Mouse (Mus musculus) heart, adult 2 months (tissue): ENCODE measurements around the gene Klrb1a. TPM values are rescaled to one million over a fixed set of nuclear protein-coding genes. Genes with fewer than 3 reads are reported as not detected.
"Not testable (repeated sequence)": the region's sequence is repeated elsewhere in the genome, so short reads cannot be mapped to it uniquely, and the experiment has no call there.

Experiments
- DNase-seq, 2 experiments: peaks; one replicate each; pipeline ENCODE4 v3.0.0; 2021
- H3K27ac ChIP-seq: fragments of 200-600 bp; 2 replicates; pipeline ENCODE4 v1.8.1; 2022
- H3K27me3 ChIP-seq: fragments of 200-500 bp; 2 replicates; pipeline ENCODE4 v1.6.1; 2012; ENCODE audit warnings: mild to moderate bottlenecking, low read length, inconsistent platforms, mixed read lengths; ENCODE audit not compliant: control insufficient read depth, insufficient read depth
- H3K36me3 ChIP-seq: fragments of 200-500 bp; 2 replicates; pipeline ENCODE4 v1.6.1; 2012; ENCODE audit warnings: low read length, inconsistent platforms; ENCODE audit not compliant: control insufficient read depth, insufficient read depth
- H3K4me1 ChIP-seq: fragments of 200-500 bp; 2 replicates; pipeline ENCODE4 v1.6.1; 2011; ENCODE audit warnings: low read length; ENCODE audit not compliant: control insufficient read depth, insufficient read depth
- H3K4me3 ChIP-seq: fragments of 200-600 bp; 2 replicates; pipeline ENCODE4 v1.8.1; 2022
- H3K79me2 ChIP-seq: fragments of 200-500 bp; replicated peaks from 2 replicates; pipeline ENCODE4 v1.6.1; 2012; ENCODE audit warnings: mild to moderate bottlenecking, inconsistent platforms, low read length, moderate library complexity, mixed read lengths; ENCODE audit not compliant: control insufficient read depth, insufficient read depth
- H3K9ac ChIP-seq: fragments of 200-500 bp; 2 replicates; pipeline ENCODE4 v1.6.1; 2012; ENCODE audit warnings: low read depth, mild to moderate bottlenecking, control low read depth, inconsistent platforms, low read length, mixed read lengths
- CTCF ChIP-seq: fragments of 200-600 bp; IDR thresholded peaks from 2 replicates; pipeline ENCODE4 v1.8.1; 2022; ENCODE audit warnings: antibody characterized with exemption, mild to moderate bottlenecking, moderate library complexity
- EP300 ChIP-seq: fragments of 200-500 bp; IDR thresholded peaks from 2 replicates; pipeline ENCODE4 v1.6.1; 2011; ENCODE audit warnings: low read depth, low read length, control low read depth; ENCODE audit not compliant: insufficient read depth
- POLR2A ChIP-seq: fragments of 200-500 bp; IDR thresholded peaks from 2 replicates; pipeline ENCODE4 v1.6.1; 2011; ENCODE audit warnings: mild to moderate bottlenecking, low read depth, low read length, control low read depth; ENCODE audit not compliant: insufficient read depth
- WGBS: fragments of 180-500 bp; shearing (Covaris S2); methylation state at CpG from one replicate; pipeline ENCODE4 v1.1.7; 2018; 5-methylcytosine and 5-hydroxymethylcytosine counted together
- intact Hi-C: fragments of 180-260 bp; cut with DNase I; formaldehyde crosslinking; loops from one replicate; pipeline ENCODE4 v1.15.1; 2025
- long read RNA-seq: library from polyadenylated mRNA; stranded (forward); transcript quantifications from one replicate; pipeline ENCODE4 v2.0.0, GENCODE M21; 2021
- polyA plus RNA-seq: library from polyadenylated mRNA; depleted of rRNA; stranded (reverse); fragments of >200 nt; gene quantifications from 2 replicates; pipeline ENCODE4 v1.2.3, GENCODE M21; 2012; rRNA removed
- total RNA-seq, 2 experiments: library from RNA; stranded (reverse); gene quantifications; 2 replicates each; pipeline ENCODE4 v1.2.3; 2021

The Klrb1a gene
- total RNA-seq (not detected), polyA plus RNA-seq (0.20 and 0.59 TPM in 2 replicates)
- long read RNA-seq: 0 reads

DNA sequence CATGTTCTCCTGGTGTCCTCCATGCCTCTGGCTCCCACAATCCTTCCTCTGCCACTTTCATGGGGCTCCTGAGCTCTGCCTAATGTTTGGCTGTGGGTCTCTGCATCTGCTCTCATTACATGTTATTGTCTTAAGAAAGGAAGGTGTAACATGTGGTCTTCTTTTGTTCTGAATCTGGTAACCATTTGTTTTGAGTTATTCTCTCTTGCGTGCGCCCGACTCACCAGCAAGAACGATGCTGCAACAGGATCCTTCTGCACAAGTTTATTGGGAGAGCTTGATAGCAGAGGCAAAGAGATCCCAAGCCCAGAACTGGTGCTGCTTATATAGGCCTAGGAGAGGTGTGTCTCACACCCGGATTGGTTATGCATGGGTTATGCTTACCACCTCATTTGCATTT is at the start of gene Klrb1a:
Klrb1a (minus strand) TSS at position 101 of the 400 bp plus-strand sequence.
- H3K9ac ChIP-seq, H3K36me3 ChIP-seq, H3K27me3 ChIP-seq, H3K4me3 ChIP-seq, H3K79me2 ChIP-seq, intact Hi-C loops, H3K27ac ChIP-seq, DNase-seq, H3K4me1 ChIP-seq: not testable (repeated sequence)
- 95% methylated on average over 5 of the region's 5 CpGs for WGBS

DNA sequence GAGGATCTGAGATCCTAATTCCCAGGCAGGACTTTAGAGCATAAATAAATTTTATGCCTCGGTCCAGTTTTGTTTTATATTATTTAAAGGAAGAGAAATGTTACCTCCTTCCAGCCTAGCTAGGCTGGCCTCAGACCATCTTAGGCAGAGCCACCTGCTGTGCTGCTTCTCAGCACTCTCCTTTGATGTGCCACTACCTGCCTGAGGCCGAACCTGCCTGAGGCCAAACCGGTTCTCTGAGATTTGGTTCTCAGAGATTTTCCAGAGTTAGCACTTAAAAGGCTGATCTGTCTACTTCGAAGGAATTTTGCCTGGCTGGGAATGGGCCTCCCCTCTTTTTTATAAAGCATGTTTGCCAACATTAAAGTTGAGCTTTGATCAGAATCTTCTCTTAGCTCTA is 46.6 kb upstream of the Klrb1a start:
- Histone ChIP-seq H3K27ac (no peak overlapping the region), H3K79me2 (no peaks in the 10 kb centered on the region), H3K27me3 (no peaks in the 10 kb centered on the region), H3K36me3 (no peaks in the 10 kb centered on the region), H3K4me1 (no peaks in the 10 kb centered on the region), H3K9ac (no peak overlapping the region), H3K4me3 (no peak overlapping the region)
- no peak for DNase-seq
- intact Hi-C loops: no loop called here
- WGBS: 49% methylated on average over 4 of the region's 4 CpGs
- no peak for TF ChIP-seq POLR2A
- no peak for TF ChIP-seq CTCF
- no peak for TF ChIP-seq EP300

DNA sequence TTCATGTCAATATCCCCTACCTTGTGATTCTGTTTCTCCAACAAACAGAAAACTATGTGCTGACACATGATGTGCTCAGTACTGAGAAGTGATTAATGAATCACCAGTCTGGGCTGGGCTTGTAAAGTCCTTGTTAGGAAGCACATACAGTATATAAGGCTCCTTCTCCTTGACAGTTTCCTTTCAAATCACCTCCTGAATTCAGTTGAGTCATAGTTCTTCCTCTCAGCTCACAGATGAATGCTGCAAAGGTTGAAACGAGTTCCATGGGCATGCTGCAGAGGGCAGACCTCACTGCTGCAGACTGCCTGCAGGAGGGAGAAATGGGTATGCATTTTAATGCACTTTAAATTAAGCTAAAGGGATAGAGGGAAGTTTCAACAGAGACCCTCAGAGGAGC is 38.9 kb upstream of the Klrb1a start, which contains the start of gene Clec2h:
Clec2h (plus strand) TSS at position 180 of the 400 bp plus-strand sequence.
- H3K79me2 ChIP-seq: no peaks in the 10 kb centered on the region
- WGBS: 3% methylated on average over 1 of the region's 1 CpGs

DNA sequence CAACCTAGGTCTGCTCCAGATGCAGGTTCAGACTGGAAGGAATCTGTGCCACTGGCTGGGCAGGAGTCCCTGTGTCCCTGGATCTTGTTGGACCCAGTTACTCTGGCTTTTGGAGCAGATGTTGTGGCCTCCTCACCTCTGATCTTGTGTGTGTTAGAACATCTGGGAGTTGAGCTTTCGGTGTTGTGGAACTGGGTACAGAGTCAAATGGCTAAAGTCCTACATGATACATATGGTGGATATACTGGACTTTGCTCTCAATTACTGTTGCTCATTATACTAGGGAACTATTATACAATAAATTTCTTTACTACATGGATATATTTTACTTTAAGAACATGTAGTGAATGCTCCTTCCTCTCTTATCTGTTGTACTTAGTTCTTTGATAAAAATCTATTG is 37.9 kb upstream of the Klrb1a start:
- Histone ChIP-seq H3K27ac (no peak overlapping the region), H3K4me3 (no peak overlapping the region), H3K79me2 (no peaks in the 10 kb centered on the region), H3K36me3 (no peaks in the 10 kb centered on the region), H3K4me1 (no peaks in the 10 kb centered on the region), H3K27me3 (no peaks in the 10 kb centered on the region), H3K9ac (no peak overlapping the region)
- 93% methylated on average over 1 of the region's 1 CpGs for WGBS
- TF ChIP-seq CTCF (no peak), POLR2A (no peak), EP300 (no peak)
- DNase-seq: no peak
- intact Hi-C loops: no loop called here

More for the DNA sequence above, 38.9 kb upstream of the Klrb1a start, which contains the start of gene Clec2h:
- H3K36me3 ChIP-seq: no peaks in the 10 kb centered on the region
- no peak within 1 kb of the TSS for H3K27ac ChIP-seq
- no peaks in the 10 kb centered on the region for H3K27me3 ChIP-seq
- no peak for TF ChIP-seq EP300
- no peak for TF ChIP-seq POLR2A
- TF ChIP-seq CTCF: no peak
- DNase-seq: no peak
- H3K4me1 ChIP-seq: no peaks in the 10 kb centered on the region
- no peak within 1 kb of the TSS for H3K9ac ChIP-seq
- intact Hi-C loops: no loop called here
- H3K4me3 ChIP-seq: no peak within 1 kb of the TSS

DNA sequence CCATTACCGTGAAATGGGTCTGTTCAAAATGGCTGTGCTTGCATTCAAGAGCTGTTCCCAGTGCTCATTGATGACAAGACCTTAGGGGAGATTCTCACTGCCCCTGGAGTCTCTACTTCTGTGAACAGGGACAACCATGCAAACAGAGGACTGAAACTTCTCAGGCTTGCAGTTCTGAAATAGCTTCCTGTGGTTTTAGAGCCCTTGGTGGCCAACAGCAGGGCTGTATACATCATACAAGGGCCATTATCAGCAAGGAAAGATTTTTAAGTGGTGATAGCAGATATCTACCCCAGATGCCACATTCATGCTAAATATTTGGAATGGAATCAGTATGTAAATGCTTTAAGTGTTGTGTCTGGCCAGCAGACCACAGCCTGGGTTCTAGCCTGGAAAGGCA is 29.6 kb upstream of the Klrb1a start:
- no peak for DNase-seq
- H3K27ac ChIP-seq: no peak overlapping the region
- intact Hi-C loops: loop anchor here (10.0 kb wide), 1 partner anchor 232 kb away; the partner anchor contains the start of gene Clec2i
- no peak for TF ChIP-seq POLR2A
- no peak for TF ChIP-seq EP300
- TF ChIP-seq CTCF: no peak
- H3K36me3 ChIP-seq: no peaks in the 10 kb centered on the region
- no peaks in the 10 kb centered on the region for H3K4me1 ChIP-seq
- no peak overlapping the region for H3K9ac ChIP-seq
- H3K4me3 ChIP-seq: no peak overlapping the region
- H3K79me2 ChIP-seq: no peaks in the 10 kb centered on the region
- 92% methylated on average over 1 of the region's 1 CpGs for WGBS
- no peaks in the 10 kb centered on the region for H3K27me3 ChIP-seq

DNA sequence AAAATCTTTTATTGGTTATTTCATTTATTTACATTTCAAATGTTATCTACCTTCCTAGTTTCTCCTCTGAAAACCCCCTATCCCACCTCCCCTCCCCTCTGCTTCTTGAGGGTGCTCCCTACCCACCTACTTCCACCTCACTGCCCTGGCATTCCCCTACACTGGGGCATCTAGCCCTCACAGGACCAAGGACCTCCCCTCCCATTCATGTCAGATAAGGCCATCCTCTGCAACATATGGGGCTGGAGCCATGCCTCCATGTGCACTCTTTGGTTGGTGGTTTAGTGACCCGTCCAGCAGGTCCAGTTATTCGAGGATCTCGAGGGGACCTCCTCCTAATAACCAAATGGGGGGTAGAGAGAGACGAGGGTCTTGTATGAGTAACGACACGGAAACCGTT is 27.5 kb upstream of the Klrb1a start:
- H3K27me3 ChIP-seq, DNase-seq, H3K4me3 ChIP-seq, H3K4me1 ChIP-seq, H3K27ac ChIP-seq, H3K79me2 ChIP-seq, H3K36me3 ChIP-seq, H3K9ac ChIP-seq: not testable (repeated sequence)
- WGBS: 85% methylated on average over 7 of the region's 7 CpGs
- intact Hi-C loops: loop anchor here (10.0 kb wide), 1 partner anchor 234 kb away; the partner anchor contains the start of gene Clec2i
